Mouse (Mus musculus) embryonic facial prominence, embryonic 10.5 days (tissue): ENCODE data around the gene 4930415O20Rik. TPM values are rescaled to one million over a fixed set of nuclear protein-coding genes. Genes with fewer than 3 reads are reported as not detected.
A peak's percentile ranks its signal among the peaks of the same experiment; 100 is the strongest.

ENCODE experiments used
- DNase-seq: peaks from one replicate; pipeline ENCODE4 v3.0.0-alpha.2; 2017; ENCODE audit warnings: low spot score
- H3K27ac ChIP-seq: fragments of 300-500 bp; sonication (generic); replicated peaks from 2 replicates; pipeline ENCODE4 v1.5.1; 2016; ENCODE audit warnings: mild to moderate bottlenecking
- H3K27me3 ChIP-seq: fragments of 300-500 bp; sonication (generic); replicated peaks from 2 replicates; pipeline ENCODE4 v1.6.1; 2016; ENCODE audit warnings: low read depth, mild to moderate bottlenecking; ENCODE audit not compliant: poor library complexity, severe bottlenecking
- H3K36me3 ChIP-seq: fragments of 300-500 bp; sonication (generic); replicated peaks from 2 replicates; pipeline ENCODE4 v1.6.1; 2016; ENCODE audit warnings: mild to moderate bottlenecking, moderate library complexity
- H3K4me1 ChIP-seq: fragments of 300-500 bp; sonication (generic); 2 replicates; pipeline ENCODE4 v1.6.1; 2016
- H3K4me3 ChIP-seq: fragments of 300-500 bp; sonication (generic); 2 replicates; pipeline ENCODE4 v1.5.1; 2016; ENCODE audit warnings: mild to moderate bottlenecking, moderate library complexity
- H3K9me3 ChIP-seq: fragments of 300-500 bp; sonication (generic); 2 replicates; pipeline ENCODE4 v1.6.1; 2016; ENCODE audit warnings: mild to moderate bottlenecking
- WGBS: fragments of 180-500 bp; shearing (Covaris S2); methylation state at CpG from one replicate; pipeline ENCODE4 v1.1.7; 2016; 5-methylcytosine and 5-hydroxymethylcytosine counted together
- polyA plus RNA-seq: library from polyadenylated mRNA; unstranded; fragments of >200 nt; fragmentation: Nextera tagmentation; extraction: Ambion mirVana; gene quantifications from 2 replicates; pipeline ENCODE4 v1.2.1, GENCODE M21; 2016

Gene 4930415O20Rik
- polyA plus RNA-seq: 0.39 TPM in 1 of 2 replicates, not detected in the other

DNA sequence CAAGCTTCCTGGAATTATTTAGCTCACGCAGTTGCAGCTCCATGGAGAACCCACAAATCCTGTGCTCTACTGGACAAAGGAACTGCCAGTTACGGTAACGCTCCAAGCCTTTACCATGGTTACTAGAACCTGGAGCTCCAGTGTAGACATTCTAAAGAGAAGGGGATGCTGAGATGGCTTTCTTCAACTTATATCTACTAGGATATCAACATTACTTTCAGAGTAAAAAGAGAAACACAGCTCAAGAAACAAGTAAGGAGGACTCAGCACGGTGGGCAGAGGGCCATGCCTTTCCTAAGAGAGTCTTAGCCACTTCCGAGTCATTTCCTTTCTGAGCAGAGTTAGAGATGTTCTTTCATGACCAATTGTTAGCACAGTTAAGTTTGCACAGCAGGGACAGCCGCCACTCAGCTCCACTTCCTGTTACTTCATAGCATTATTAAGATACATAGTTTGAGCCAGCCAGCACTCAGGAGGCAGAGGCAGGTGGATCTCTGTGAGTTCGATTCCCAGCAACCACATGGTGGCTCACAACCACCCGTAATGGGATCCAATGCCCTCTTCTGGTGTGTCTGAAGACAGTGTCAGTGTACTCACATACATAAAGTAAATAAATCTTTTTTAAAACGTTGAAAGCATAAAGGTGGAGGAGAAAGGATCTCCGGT lies at the start of gene 4930415O20Rik, which contains the start of gene Ccnt1:
Gene 4930415O20Rik (plus strand): TSS at position 132 of the 666 bp plus-strand sequence.
Gene Ccnt1 (minus strand): TSS at position 51 of the 666 bp plus-strand sequence.
- 84% methylated on average over 10 of the region's 10 CpGs for WGBS
- Histone ChIP-seq H3K4me3 (peak within 1 kb of the TSS; percentile 14; the same call in 1 of the 2 replicates), H3K4me1 (peaks cover 17% of the 10 kb centered on the region), H3K36me3 (no peaks in the 10 kb centered on the region), H3K27me3 (no peaks in the 10 kb centered on the region), H3K27ac (no peak within 1 kb of the TSS), H3K9me3 (no peaks in the 10 kb centered on the region)
- no peak for DNase-seq

- no peak for DNase-seq
- H3K4me3 ChIP-seq: no peak overlapping the region
- 94% methylated on average over 3 of the region's 3 CpGs for WGBS
- no peaks in the 10 kb centered on the region for H3K4me1 ChIP-seq
- no peaks in the 10 kb centered on the region for H3K27me3 ChIP-seq
- peaks cover 93% of the 10 kb centered on the region for H3K36me3 ChIP-seq
- H3K9me3 ChIP-seq: no peaks in the 10 kb centered on the region
- no peak overlapping the region for H3K27ac ChIP-seq
Measured at GRCm38 (mm10) chr15:98521245-98521644, 49.6 kb upstream of the 4930415O20Rik start.

- H3K4me1 ChIP-seq: no peaks in the 10 kb centered on the region
- no peak overlapping the region for H3K27ac ChIP-seq
- H3K9me3 ChIP-seq: no peaks in the 10 kb centered on the region
- H3K4me3 ChIP-seq: no peak overlapping the region
- no peaks in the 10 kb centered on the region for H3K27me3 ChIP-seq
- 85% methylated on average over 5 of the region's 5 CpGs for WGBS
- DNase-seq: no peak
- peaks cover 100% of the 10 kb centered on the region for H3K36me3 ChIP-seq
Measured at GRCm38 (mm10) chr15:98526057-98526456, 44.7 kb upstream of the 4930415O20Rik start.

- H3K27me3 ChIP-seq: no peaks in the 10 kb centered on the region
- H3K36me3 ChIP-seq: peaks cover 100% of the 10 kb centered on the region
- no peak overlapping the region for H3K27ac ChIP-seq
- DNase-seq: no peak
- no peaks in the 10 kb centered on the region for H3K9me3 ChIP-seq
- peaks cover 5% of the 10 kb centered on the region for H3K4me1 ChIP-seq
- 91% methylated on average over 5 of the region's 5 CpGs for WGBS
- no peak overlapping the region for H3K4me3 ChIP-seq
Measured at GRCm38 (mm10) chr15:98527056-98527771, 43.6 kb upstream of the 4930415O20Rik start.

DNA sequence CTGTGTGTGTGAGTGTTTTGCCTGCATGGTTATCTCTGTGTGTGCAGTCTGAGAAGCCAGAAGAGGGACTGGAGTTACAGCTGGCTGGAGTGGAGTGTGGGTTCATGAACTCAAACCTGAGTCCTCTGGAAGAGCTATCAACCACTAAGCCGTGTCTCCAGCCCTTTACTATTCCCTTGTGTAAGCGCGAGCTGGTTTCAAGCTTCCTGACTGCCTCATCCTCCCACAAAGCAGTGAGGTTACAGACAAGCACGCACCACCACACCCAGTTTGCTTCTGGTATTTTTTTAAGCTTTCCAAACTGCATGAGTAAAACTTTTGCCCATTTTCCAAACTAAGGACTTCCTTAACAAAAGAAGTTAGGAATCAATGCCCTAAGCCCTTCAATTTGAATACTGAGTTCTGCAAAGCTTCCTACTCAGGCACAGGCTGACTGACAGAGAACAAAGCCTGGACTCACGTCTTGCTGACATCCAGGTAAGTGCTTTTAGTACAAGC lies 42.7 kb upstream of the 4930415O20Rik start:
- Histone ChIP-seq H3K27ac (no peak overlapping the region), H3K4me1 (peaks cover 11% of the 10 kb centered on the region), H3K27me3 (no peaks in the 10 kb centered on the region), H3K9me3 (no peaks in the 10 kb centered on the region), H3K36me3 (peaks cover 96% of the 10 kb centered on the region), H3K4me3 (no peak overlapping the region)
- no peak for DNase-seq
- WGBS: 91% methylated on average over 5 of the region's 5 CpGs

GRCm38 (mm10) chr15:98532281-98532680 lies 38.5 kb upstream of the 4930415O20Rik start:
- peak overlapping the region; percentile 99 for H3K27ac ChIP-seq

GRCm38 (mm10) chr15:98533035-98533531 lies 37.7 kb upstream of the 4930415O20Rik start:
- H3K4me3 ChIP-seq: peak overlapping the region; percentile 92
- no peaks in the 10 kb centered on the region for H3K9me3 ChIP-seq
- H3K4me1 ChIP-seq: peaks cover 14% of the 10 kb centered on the region
- peaks cover 55% of the 10 kb centered on the region for H3K36me3 ChIP-seq
- H3K27ac ChIP-seq: peak overlapping the region; percentile 99
- no peaks in the 10 kb centered on the region for H3K27me3 ChIP-seq
- WGBS: under 1% methylated on average over 18 of the region's 18 CpGs
- peak; percentile 27 for DNase-seq

More at GRCm38 (mm10) chr15:98532281-98532680, 38.5 kb upstream of the 4930415O20Rik start:
- Histone ChIP-seq H3K4me3 (peak overlapping the region; percentile 92), H3K4me1 (peaks cover 14% of the 10 kb centered on the region), H3K27me3 (no peaks in the 10 kb centered on the region), H3K9me3 (no peaks in the 10 kb centered on the region), H3K36me3 (peaks cover 59% of the 10 kb centered on the region)
- DNase-seq: no peak
- 49% methylated on average over 5 of the region's 5 CpGs for WGBS

- H3K36me3 ChIP-seq: peaks cover 52% of the 10 kb centered on the region
- WGBS: under 1% methylated on average over 70 of the region's 70 CpGs
Measured at GRCm38 (mm10) chr15:98533881-98534627, 36.8 kb upstream of the 4930415O20Rik start, which contains the start of gene Kansl2. TSS of gene Kansl2 (minus strand) at chr15:98534264.

GRCm38 (mm10) chr15:98535921-98536320 lies 34.9 kb upstream of the 4930415O20Rik start:
- Histone ChIP-seq H3K4me1 (peaks cover 14% of the 10 kb centered on the region), H3K27ac (no peak overlapping the region), H3K36me3 (peaks cover 52% of the 10 kb centered on the region), H3K4me3 (no peak overlapping the region), H3K9me3 (no peaks in the 10 kb centered on the region), H3K27me3 (no peaks in the 10 kb centered on the region)
- no peak for DNase-seq
- 83% methylated on average over 4 of the region's 4 CpGs for WGBS

More at GRCm38 (mm10) chr15:98533881-98534627, 36.8 kb upstream of the 4930415O20Rik start, which contains the start of gene Kansl2:
- H3K27me3 ChIP-seq: no peaks in the 10 kb centered on the region
- peak; percentile 98 for DNase-seq
- peak within 1 kb of the TSS; percentile 99 for H3K27ac ChIP-seq
- H3K9me3 ChIP-seq: no peaks in the 10 kb centered on the region
- peaks cover 14% of the 10 kb centered on the region for H3K4me1 ChIP-seq
- H3K4me3 ChIP-seq: peak within 1 kb of the TSS; percentile 92

DNA sequence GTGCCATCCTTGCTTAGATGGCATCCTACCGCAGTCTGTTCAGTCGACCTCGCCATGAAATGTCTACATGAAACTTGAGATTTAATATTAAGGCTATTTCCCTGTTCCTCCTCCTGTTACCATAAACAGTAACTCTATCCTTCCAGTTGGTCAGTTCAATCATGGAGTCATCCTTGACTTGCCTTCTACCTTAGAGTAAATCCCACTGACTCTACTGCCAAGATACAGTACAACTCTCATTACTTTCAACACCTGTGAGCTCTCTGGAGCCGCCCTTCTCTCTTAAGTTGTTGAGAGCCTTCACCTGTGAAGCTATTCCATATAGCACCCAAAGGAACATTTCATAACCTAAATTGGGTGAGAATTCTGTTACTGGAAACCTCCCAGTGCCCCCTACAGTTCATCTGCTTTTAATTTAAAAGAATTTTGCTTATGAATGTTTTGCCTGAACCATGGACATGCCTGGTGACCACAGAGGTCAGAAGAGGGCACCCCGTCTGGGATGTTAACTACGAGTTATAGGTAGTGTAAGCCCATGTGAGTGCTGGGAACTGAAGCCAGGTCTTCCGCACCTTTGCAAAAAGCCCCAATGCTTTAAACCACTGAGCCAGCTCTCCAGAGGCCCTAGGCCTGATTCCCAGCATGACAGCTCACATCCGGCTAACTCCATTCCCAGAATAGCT lies 33.8 kb upstream of the 4930415O20Rik start:
- DNase-seq: no peak

DNA sequence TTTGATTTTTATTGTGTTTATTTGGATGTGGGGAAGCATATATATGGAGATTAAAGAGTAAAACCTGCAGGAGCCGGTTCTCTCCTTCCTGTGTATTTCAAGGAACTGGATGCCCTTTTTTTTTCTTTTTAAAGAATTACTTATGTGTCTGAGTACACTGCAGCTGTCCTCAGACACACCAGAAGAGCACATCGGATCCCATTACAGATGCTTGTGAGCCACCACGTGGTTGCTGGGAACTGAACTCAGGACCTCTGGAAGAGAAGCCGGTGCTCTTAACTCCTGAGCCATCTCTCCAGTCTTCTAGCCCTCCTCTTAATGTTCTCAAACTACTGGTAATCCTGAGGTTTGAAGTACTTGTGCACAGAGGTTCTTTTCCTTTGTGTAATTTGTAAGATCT lies 32.9 kb upstream of the 4930415O20Rik start:
- peaks cover 55% of the 10 kb centered on the region for H3K36me3 ChIP-seq

More for the DNA sequence above, 33.8 kb upstream of the 4930415O20Rik start:
- Histone ChIP-seq H3K4me3 (no peak overlapping the region), H3K27ac (no peak overlapping the region), H3K9me3 (no peaks in the 10 kb centered on the region), H3K4me1 (peaks cover 12% of the 10 kb centered on the region), H3K36me3 (peaks cover 52% of the 10 kb centered on the region), H3K27me3 (no peaks in the 10 kb centered on the region)
- WGBS: 84% methylated on average over 8 of the region's 8 CpGs

More for the DNA sequence above, 32.9 kb upstream of the 4930415O20Rik start:
- Histone ChIP-seq H3K27me3 (no peaks in the 10 kb centered on the region), H3K27ac (no peak overlapping the region), H3K9me3 (no peaks in the 10 kb centered on the region), H3K4me1 (peaks cover 3% of the 10 kb centered on the region; the same call in 1 of the 2 replicates), H3K4me3 (no peak overlapping the region)
- DNase-seq: no peak
- WGBS: 81% methylated on average over 4 of the region's 4 CpGs
